Mouse (Mus musculus): ENCODE data around the gene Cachd1.

GRCm38 (mm10) chr4:100853426-100853825 is 77.0 kb downstream of the Cachd1 start:
- TF ChIP-seq CTCF (IDR thresholded peaks at IDR 0.05; ENCODE audit: low read depth, low read length) = no peak
- no peak for TF ChIP-seq GATA2 (IDR thresholded peaks at IDR 0.05; ENCODE audit: borderline replicate concordance, low read depth, low read length)

Data from G1E (cell line).